Mouse (Mus musculus): ENCODE data around the gene Ccdc136. TPM values are rescaled to one million over a fixed set of nuclear protein-coding genes. Genes with fewer than 3 reads are reported as not detected.
"Not testable (repeated sequence)": the region's sequence is repeated elsewhere in the genome, so short reads cannot be mapped to it uniquely, and the experiment has no call there.

The Ccdc136 gene
- 17.3 and 22.8 TPM in 2 replicates for polyA plus RNA-seq (2014; fragmentation: Nextera tagmentation; extraction: Ambion mirVana)

- peak; percentile 74 for DNase-seq (ENCODE audit: low spot score)
- peak; percentile 93 for ATAC-seq (replicated peaks; ENCODE audit: insufficient number of reproducible peaks, low FRiP score, low TSS enrichment, low read depth)
- Histone ChIP-seq H3K4me3 (ENCODE audit: low read depth, low read length) (peak within 1 kb of the TSS; percentile 71), H3K9me3 (replicated peaks; ENCODE audit: control insufficient read depth, low read length) (no peaks in the 10 kb centered on the region), H3K9ac (replicated peaks; ENCODE audit: low read length) (peak within 1 kb of the TSS; percentile 76), H3K27ac (replicated peaks; ENCODE audit: low read depth, low read length) (no peak within 1 kb of the TSS), H3K36me3 (replicated peaks; ENCODE audit: control insufficient read depth, insufficient read depth, low read depth, low read length) (no peaks in the 10 kb centered on the region), H3K27me3 (ENCODE audit: control insufficient read depth, insufficient read depth, low read length) (peaks cover 12% of the 10 kb centered on the region; the same call in 1 of the 2 replicates), H3K4me2 (ENCODE audit: low read depth, low read length) (peak within 1 kb of the TSS; percentile 87), H3K4me1 (ENCODE audit: control insufficient read depth, insufficient read depth, low read length) (no peaks in the 10 kb centered on the region)
- whole genome bisulfite sequencing = under 1% methylated on average over 48 of the region's 49 CpGs
Observed at GRCm38 (mm10) chr6:29395910-29396713, at the start of gene Ccdc136. Ccdc136 (plus strand) TSS chr6:29396309.

- H3K4me2 ChIP-seq (ENCODE audit: low read depth, low read length); H3K27me3 ChIP-seq (ENCODE audit: control insufficient read depth, insufficient read depth, low read length); DNase-seq (ENCODE audit: low spot score); H3K9ac ChIP-seq (replicated peaks; ENCODE audit: low read length); H3K4me3 ChIP-seq (ENCODE audit: low read depth, low read length); H3K36me3 ChIP-seq (replicated peaks; ENCODE audit: control insufficient read depth, insufficient read depth, low read depth, low read length); H3K9me3 ChIP-seq (replicated peaks; ENCODE audit: control insufficient read depth, low read length); H3K27ac ChIP-seq (replicated peaks; ENCODE audit: low read depth, low read length); ATAC-seq (replicated peaks; ENCODE audit: insufficient number of reproducible peaks, low FRiP score, low TSS enrichment, low read depth); H3K4me1 ChIP-seq (ENCODE audit: control insufficient read depth, insufficient read depth, low read length): not testable (repeated sequence)
- 93% methylated on average over 2 of the region's 2 CpGs for WGBS
Observed at GRCm38 (mm10) chr6:29346512-29346911, 49.6 kb upstream of the Ccdc136 start.

GRCm38 (mm10) chr6:29347189-29347588 lies 48.9 kb upstream of the Ccdc136 start:
- Histone ChIP-seq H3K4me2 (ENCODE audit: low read depth, low read length) (peak overlapping the region; percentile 49), H3K9me3 (replicated peaks; ENCODE audit: control insufficient read depth, low read length) (no peaks in the 10 kb centered on the region), H3K27me3 (ENCODE audit: control insufficient read depth, insufficient read depth, low read length) (no peaks in the 10 kb centered on the region), H3K36me3 (replicated peaks; ENCODE audit: control insufficient read depth, insufficient read depth, low read depth, low read length) (no peaks in the 10 kb centered on the region), H3K4me1 (ENCODE audit: control insufficient read depth, insufficient read depth, low read length) (no peaks in the 10 kb centered on the region), H3K27ac (replicated peaks; ENCODE audit: low read depth, low read length) (peak overlapping the region; percentile 80), H3K4me3 (ENCODE audit: low read depth, low read length) (peak overlapping the region; percentile 96), H3K9ac (replicated peaks; ENCODE audit: low read length) (peak overlapping the region; percentile 84)
- 42% methylated on average over 7 of the region's 7 CpGs for WGBS
- no peak for DNase-seq (ENCODE audit: low spot score)
- no peak for ATAC-seq (replicated peaks; ENCODE audit: insufficient number of reproducible peaks, low FRiP score, low TSS enrichment, low read depth)

- Histone ChIP-seq H3K9me3 (replicated peaks; ENCODE audit: control insufficient read depth, low read length) (no peaks in the 10 kb centered on the region), H3K4me1 (ENCODE audit: control insufficient read depth, insufficient read depth, low read length) (no peaks in the 10 kb centered on the region), H3K27me3 (ENCODE audit: control insufficient read depth, insufficient read depth, low read length) (no peaks in the 10 kb centered on the region), H3K27ac (replicated peaks; ENCODE audit: low read depth, low read length) (peak within 1 kb of the TSS; percentile 80), H3K9ac (replicated peaks; ENCODE audit: low read length) (peak within 1 kb of the TSS; percentile 88), H3K4me2 (ENCODE audit: low read depth, low read length) (peak within 1 kb of the TSS; percentile 56), H3K36me3 (replicated peaks; ENCODE audit: control insufficient read depth, insufficient read depth, low read depth, low read length) (no peaks in the 10 kb centered on the region), H3K4me3 (ENCODE audit: low read depth, low read length) (peak within 1 kb of the TSS; percentile 96)
- DNase-seq (ENCODE audit: low spot score) (peak; percentile 100), ATAC-seq (replicated peaks; ENCODE audit: insufficient number of reproducible peaks, low FRiP score, low TSS enrichment, low read depth) (peak; percentile 98)
- under 1% methylated on average over 55 of the region's 55 CpGs for WGBS
Observed at GRCm38 (mm10) chr6:29347665-29348370, 48.3 kb upstream of the Ccdc136 start, which contains the start of gene Calu. Calu (plus strand) TSS chr6:29348069.

GRCm38 (mm10) chr6:29348371-29348724 lies 47.8 kb upstream of the Ccdc136 start:
- ATAC-seq (replicated peaks; ENCODE audit: insufficient number of reproducible peaks, low FRiP score, low TSS enrichment, low read depth) = peak; percentile 17; the same call in 1 of the 2 replicates
- WGBS = under 1% methylated on average over 15 of the region's 15 CpGs
- Histone ChIP-seq H3K27ac (replicated peaks; ENCODE audit: low read depth, low read length) (peak overlapping the region; percentile 56; the same call in 1 of the 2 replicates), H3K4me3 (ENCODE audit: low read depth, low read length) (peak overlapping the region; percentile 96), H3K9me3 (replicated peaks; ENCODE audit: control insufficient read depth, low read length) (no peaks in the 10 kb centered on the region), H3K4me2 (ENCODE audit: low read depth, low read length) (peak overlapping the region; percentile 56), H3K27me3 (ENCODE audit: control insufficient read depth, insufficient read depth, low read length) (no peaks in the 10 kb centered on the region), H3K9ac (replicated peaks; ENCODE audit: low read length) (peak overlapping the region; percentile 88), H3K36me3 (replicated peaks; ENCODE audit: control insufficient read depth, insufficient read depth, low read depth, low read length) (no peaks in the 10 kb centered on the region), H3K4me1 (ENCODE audit: control insufficient read depth, insufficient read depth, low read length) (no peaks in the 10 kb centered on the region)
- DNase-seq (ENCODE audit: low spot score) = no peak

- DNase-seq (ENCODE audit: low spot score) = peak; percentile 20
- Histone ChIP-seq H3K9ac (replicated peaks; ENCODE audit: low read length) (no peak overlapping the region), H3K27ac (replicated peaks; ENCODE audit: low read depth, low read length) (no peak overlapping the region), H3K27me3 (ENCODE audit: control insufficient read depth, insufficient read depth, low read length) (no peaks in the 10 kb centered on the region), H3K9me3 (replicated peaks; ENCODE audit: control insufficient read depth, low read length) (no peaks in the 10 kb centered on the region), H3K4me1 (ENCODE audit: control insufficient read depth, insufficient read depth, low read length) (no peaks in the 10 kb centered on the region), H3K4me3 (ENCODE audit: low read depth, low read length) (no peak overlapping the region), H3K36me3 (replicated peaks; ENCODE audit: control insufficient read depth, insufficient read depth, low read depth, low read length) (no peaks in the 10 kb centered on the region), H3K4me2 (ENCODE audit: low read depth, low read length) (no peak overlapping the region)
- no peak for ATAC-seq (replicated peaks; ENCODE audit: insufficient number of reproducible peaks, low FRiP score, low TSS enrichment, low read depth)
Observed at GRCm38 (mm10) chr6:29351613-29352012, 44.5 kb upstream of the Ccdc136 start.

- Histone ChIP-seq H3K4me1 (ENCODE audit: control insufficient read depth, insufficient read depth, low read length) (no peaks in the 10 kb centered on the region), H3K9ac (replicated peaks; ENCODE audit: low read length) (no peak overlapping the region), H3K9me3 (replicated peaks; ENCODE audit: control insufficient read depth, low read length) (no peaks in the 10 kb centered on the region), H3K27ac (replicated peaks; ENCODE audit: low read depth, low read length) (no peak overlapping the region), H3K4me2 (ENCODE audit: low read depth, low read length) (no peak overlapping the region), H3K4me3 (ENCODE audit: low read depth, low read length) (no peak overlapping the region), H3K27me3 (ENCODE audit: control insufficient read depth, insufficient read depth, low read length) (no peaks in the 10 kb centered on the region), H3K36me3 (replicated peaks; ENCODE audit: control insufficient read depth, insufficient read depth, low read depth, low read length) (no peaks in the 10 kb centered on the region; the same call in 1 of the 2 replicates)
- 48% methylated on average over 5 of the region's 5 CpGs for WGBS
- DNase-seq (ENCODE audit: low spot score) (no peak), ATAC-seq (replicated peaks; ENCODE audit: insufficient number of reproducible peaks, low FRiP score, low TSS enrichment, low read depth) (no peak)
Observed at GRCm38 (mm10) chr6:29352816-29353215, 43.3 kb upstream of the Ccdc136 start.

- Histone ChIP-seq H3K36me3 (replicated peaks; ENCODE audit: control insufficient read depth, insufficient read depth, low read depth, low read length) (peaks cover 3% of the 10 kb centered on the region), H3K4me1 (ENCODE audit: control insufficient read depth, insufficient read depth, low read length) (no peaks in the 10 kb centered on the region), H3K9me3 (replicated peaks; ENCODE audit: control insufficient read depth, low read length) (no peaks in the 10 kb centered on the region), H3K27ac (replicated peaks; ENCODE audit: low read depth, low read length) (no peak overlapping the region), H3K27me3 (ENCODE audit: control insufficient read depth, insufficient read depth, low read length) (no peaks in the 10 kb centered on the region), H3K9ac (replicated peaks; ENCODE audit: low read length) (no peak overlapping the region), H3K4me2 (ENCODE audit: low read depth, low read length) (no peak overlapping the region), H3K4me3 (ENCODE audit: low read depth, low read length) (no peak overlapping the region)
- no peak for ATAC-seq (replicated peaks; ENCODE audit: insufficient number of reproducible peaks, low FRiP score, low TSS enrichment, low read depth)
- no peak for DNase-seq (ENCODE audit: low spot score)
- WGBS = 93% methylated on average over 3 of the region's 3 CpGs
Observed at GRCm38 (mm10) chr6:29359386-29359785, 36.7 kb upstream of the Ccdc136 start.
